Mouse (Mus musculus): ENCODE data around the gene Sema4c. TPM values are rescaled to one million over a fixed set of nuclear protein-coding genes. Genes with fewer than 3 reads are reported as not detected.

Sema4c gene
- polyA plus RNA-seq, 1 experiment from 2014 or later = 11.7 TPM

DNA sequence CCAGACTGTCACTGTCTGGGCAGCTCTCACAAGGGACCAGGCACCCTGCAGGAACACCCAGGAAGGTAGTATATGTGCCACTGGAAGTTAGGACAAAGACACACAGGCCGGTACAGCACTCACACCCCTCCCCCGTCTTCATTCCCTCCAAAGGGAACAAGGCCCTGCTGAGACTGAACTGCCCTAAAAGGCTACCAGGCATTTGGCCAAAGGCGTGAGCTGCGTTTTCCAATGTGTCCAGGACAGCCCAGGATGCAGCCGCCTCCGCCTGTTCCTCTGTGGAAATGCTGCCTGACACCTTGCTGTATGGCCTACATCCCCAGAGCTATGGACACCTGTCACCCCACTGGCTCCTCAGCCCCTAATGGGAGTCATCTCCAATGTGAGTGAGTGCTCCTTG, 31.3 kb upstream of the Sema4c start:
- H3K4me1 ChIP-seq (ENCODE audit: insufficient read depth, low read depth, low read length) = peaks cover 23% of the 10 kb centered on the region
- H3K4me2 ChIP-seq (replicated peaks; ENCODE audit: low read depth, low read length) = no peak overlapping the region
- H3K27ac ChIP-seq (ENCODE audit: low read length) = peak overlapping the region; percentile 62
- no peak overlapping the region for H3K4me3 ChIP-seq (ENCODE audit: low read depth, low read length)
- no peak overlapping the region for H3K9ac ChIP-seq (replicated peaks; ENCODE audit: low read depth)
- 28% methylated on average over 6 of the region's 6 CpGs for WGBS
- H3K27me3 ChIP-seq (replicated peaks; ENCODE audit: insufficient read depth, low read length) = no peaks in the 10 kb centered on the region
- no peaks in the 10 kb centered on the region for H3K9me3 ChIP-seq (ENCODE audit: low read length)
- no peaks in the 10 kb centered on the region for H3K36me3 ChIP-seq (ENCODE audit: insufficient read depth, low read length)
- peak; percentile 17; the same call in 1 of the 2 replicates for TF ChIP-seq CTCF (IDR thresholded peaks at IDR 0.05)
- TF ChIP-seq EP300 (IDR thresholded peaks at IDR 0.05) = no peak
- DNase-seq (ENCODE audit: low spot score) = peak; percentile 67
- peak; percentile 70 for ATAC-seq

DNA sequence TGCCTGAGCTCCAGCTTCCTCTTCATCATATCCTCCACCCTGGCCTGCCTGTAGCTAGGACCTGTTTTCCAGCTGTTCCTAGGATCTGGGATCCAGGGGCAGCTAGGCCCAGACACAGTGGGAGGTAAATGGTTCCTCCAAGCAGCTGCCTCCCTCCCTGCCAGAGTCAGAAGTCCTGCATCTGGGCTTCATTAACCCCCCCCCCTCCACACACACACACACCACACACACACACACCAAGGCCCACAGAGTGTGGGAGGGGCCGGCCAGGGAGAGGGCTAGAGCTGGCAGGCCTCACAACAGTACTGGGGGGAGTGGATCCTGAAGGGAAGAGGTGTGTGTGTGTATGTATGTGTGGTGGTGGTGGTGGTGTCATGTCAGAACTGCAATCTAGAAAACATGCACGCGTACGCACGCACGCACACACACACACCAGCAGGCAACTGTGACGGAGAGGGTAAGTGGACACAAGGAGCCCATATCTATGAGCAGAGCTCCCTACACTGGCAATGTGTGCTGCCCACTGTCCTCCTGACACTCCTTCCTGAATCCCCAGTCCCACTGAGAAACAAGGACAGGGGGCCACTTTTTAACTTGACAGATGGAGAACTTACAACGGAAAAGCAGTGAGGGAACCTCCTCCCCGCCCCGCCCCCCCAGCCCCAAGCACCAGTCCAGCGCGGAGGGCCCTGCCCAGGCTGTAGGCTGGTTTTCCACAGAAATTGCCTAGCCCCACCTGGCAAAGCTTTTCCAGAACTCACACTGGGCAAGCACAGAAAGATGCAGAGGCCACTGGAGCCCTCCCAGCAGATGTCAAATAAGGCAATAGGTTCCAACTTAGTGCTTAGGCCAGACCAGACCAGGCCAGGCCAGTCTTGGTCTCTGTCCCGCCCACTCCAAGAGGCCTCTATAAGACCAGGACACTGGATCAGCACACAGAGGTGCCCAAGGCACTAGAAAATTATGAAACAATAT, 30.6 kb upstream of the Sema4c start:
- Histone ChIP-seq H3K9ac (replicated peaks; ENCODE audit: low read depth) (no peak overlapping the region), H3K4me1 (ENCODE audit: insufficient read depth, low read depth, low read length) (peaks cover 23% of the 10 kb centered on the region), H3K36me3 (ENCODE audit: insufficient read depth, low read length) (no peaks in the 10 kb centered on the region), H3K27me3 (replicated peaks; ENCODE audit: insufficient read depth, low read length) (no peaks in the 10 kb centered on the region), H3K9me3 (ENCODE audit: low read length) (no peaks in the 10 kb centered on the region), H3K4me3 (ENCODE audit: low read depth, low read length) (no peak overlapping the region), H3K4me2 (replicated peaks; ENCODE audit: low read depth, low read length) (no peak overlapping the region), H3K27ac (ENCODE audit: low read length) (peak overlapping the region; percentile 62)
- DNase-seq (ENCODE audit: low spot score) (peak; percentile 67), ATAC-seq (peak; percentile 64)
- no peak for TF ChIP-seq CTCF (IDR thresholded peaks at IDR 0.05)
- no peak for TF ChIP-seq EP300 (IDR thresholded peaks at IDR 0.05)
- 50% methylated on average over 13 of the region's 13 CpGs for WGBS

DNA sequence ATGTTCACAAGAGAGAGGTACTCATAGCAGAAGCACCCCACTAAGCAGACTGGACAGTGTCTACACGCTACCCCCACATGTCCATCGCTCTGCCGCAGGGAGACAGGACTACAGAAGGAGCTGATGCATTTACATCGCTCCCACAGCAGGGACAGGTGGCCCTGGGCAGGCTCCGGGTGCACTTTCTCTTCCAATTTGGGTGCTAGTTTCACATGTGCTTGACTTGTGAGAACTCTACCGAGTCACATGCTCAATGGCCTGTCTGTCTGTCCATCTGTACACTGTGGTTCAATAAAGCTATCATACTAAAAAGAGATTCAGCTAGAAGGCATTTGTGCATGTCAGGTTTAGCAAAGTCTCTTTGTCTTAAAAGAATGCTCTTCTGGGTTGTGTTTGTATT, 29.7 kb upstream of the Sema4c start:
- no peak for TF ChIP-seq CTCF (IDR thresholded peaks at IDR 0.05)
- TF ChIP-seq EP300 (IDR thresholded peaks at IDR 0.05) = no peak
- Histone ChIP-seq H3K27ac (ENCODE audit: low read length) (0 out of 2 replicates have a peak overlapping the region, but pooled peaks have one; percentile 62), H3K4me3 (ENCODE audit: low read depth, low read length) (no peak overlapping the region), H3K27me3 (replicated peaks; ENCODE audit: insufficient read depth, low read length) (no peaks in the 10 kb centered on the region), H3K4me2 (replicated peaks; ENCODE audit: low read depth, low read length) (no peak overlapping the region), H3K36me3 (ENCODE audit: insufficient read depth, low read length) (no peaks in the 10 kb centered on the region), H3K4me1 (ENCODE audit: insufficient read depth, low read depth, low read length) (peaks cover 23% of the 10 kb centered on the region), H3K9me3 (ENCODE audit: low read length) (no peaks in the 10 kb centered on the region), H3K9ac (replicated peaks; ENCODE audit: low read depth) (no peak overlapping the region)
- 76% methylated on average over 6 of the region's 6 CpGs for WGBS
- DNase-seq (ENCODE audit: low spot score) = no peak
- no peak for ATAC-seq

DNA sequence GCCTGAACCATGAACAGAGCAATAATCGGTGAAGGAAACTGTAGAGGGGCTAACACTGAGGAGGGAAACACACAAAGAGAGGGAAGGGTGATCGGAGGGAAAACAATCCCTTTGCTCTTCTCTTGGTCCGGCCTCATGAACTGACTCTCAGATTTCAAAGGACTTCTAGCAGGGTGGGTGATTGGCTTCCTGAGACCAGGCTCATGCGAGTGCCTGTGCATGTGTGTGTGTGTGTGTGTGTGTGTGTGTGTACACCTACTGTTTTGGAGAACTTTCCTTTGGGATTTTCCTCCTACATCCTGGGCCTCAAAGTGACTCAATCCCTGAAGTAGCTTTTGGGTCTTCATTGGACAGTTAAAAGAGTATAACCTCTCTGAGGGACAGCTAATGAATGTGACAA, 28.1 kb upstream of the Sema4c start:
- no peak for TF ChIP-seq EP300 (IDR thresholded peaks at IDR 0.05)
- TF ChIP-seq CTCF (IDR thresholded peaks at IDR 0.05) = no peak
- H3K9ac ChIP-seq (replicated peaks; ENCODE audit: low read depth) = no peak overlapping the region
- no peak for ATAC-seq
- H3K27me3 ChIP-seq (replicated peaks; ENCODE audit: insufficient read depth, low read length) = no peaks in the 10 kb centered on the region
- no peak overlapping the region for H3K27ac ChIP-seq (ENCODE audit: low read length)
- no peak overlapping the region for H3K4me2 ChIP-seq (replicated peaks; ENCODE audit: low read depth, low read length)
- no peak for DNase-seq (ENCODE audit: low spot score)
- H3K36me3 ChIP-seq (ENCODE audit: insufficient read depth, low read length) = no peaks in the 10 kb centered on the region
- H3K4me3 ChIP-seq (ENCODE audit: low read depth, low read length) = no peak overlapping the region
- peaks cover 23% of the 10 kb centered on the region for H3K4me1 ChIP-seq (ENCODE audit: insufficient read depth, low read depth, low read length)
- H3K9me3 ChIP-seq (ENCODE audit: low read length) = no peaks in the 10 kb centered on the region
- 54% methylated on average over 4 of the region's 4 CpGs for WGBS

DNA sequence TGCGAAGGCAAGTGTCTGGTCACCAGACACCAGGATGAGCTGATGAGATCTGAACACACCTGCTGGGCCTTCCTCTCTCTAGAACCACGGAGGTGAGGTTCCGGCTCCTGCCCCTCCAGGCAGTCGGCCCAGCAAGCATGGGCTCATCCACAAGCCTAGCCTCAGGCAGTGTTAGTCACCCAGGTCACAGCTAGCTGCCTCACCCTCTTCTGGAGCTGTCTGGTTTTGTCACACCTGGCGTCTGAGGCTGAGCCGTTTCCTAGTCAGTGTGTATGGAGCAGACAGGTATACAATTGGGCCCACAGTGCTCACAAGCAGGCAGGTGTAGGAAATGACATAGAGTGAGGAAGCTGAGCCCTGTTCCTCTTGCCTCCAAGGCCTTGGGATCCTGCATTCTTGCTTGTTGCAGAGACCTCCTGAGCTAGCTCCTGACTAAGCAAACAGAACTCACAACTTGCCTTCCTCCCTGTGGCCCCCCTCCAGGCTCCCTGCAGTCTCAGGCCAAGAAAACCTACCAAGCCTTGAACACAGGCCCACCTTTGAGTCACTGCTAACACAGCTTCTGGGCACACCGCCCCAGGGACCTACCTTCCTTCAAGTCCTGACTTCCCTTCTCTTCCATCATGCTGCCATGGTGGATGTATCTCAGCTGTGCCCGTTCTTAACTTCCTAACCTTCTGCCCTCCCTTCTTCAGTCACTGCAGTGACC, 25.4 kb upstream of the Sema4c start:
- Histone ChIP-seq H3K4me3 (ENCODE audit: low read depth, low read length) (no peak overlapping the region), H3K9ac (replicated peaks; ENCODE audit: low read depth) (no peak overlapping the region), H3K27ac (ENCODE audit: low read length) (no peak overlapping the region), H3K9me3 (ENCODE audit: low read length) (no peaks in the 10 kb centered on the region), H3K4me2 (replicated peaks; ENCODE audit: low read depth, low read length) (no peak overlapping the region), H3K27me3 (replicated peaks; ENCODE audit: insufficient read depth, low read length) (no peaks in the 10 kb centered on the region), H3K4me1 (ENCODE audit: insufficient read depth, low read depth, low read length) (peaks cover 16% of the 10 kb centered on the region), H3K36me3 (ENCODE audit: insufficient read depth, low read length) (no peaks in the 10 kb centered on the region)
- TF ChIP-seq EP300 (IDR thresholded peaks at IDR 0.05) = no peak
- TF ChIP-seq CTCF (IDR thresholded peaks at IDR 0.05) = no peak
- WGBS = 70% methylated on average over 8 of the region's 8 CpGs
- DNase-seq (ENCODE audit: low spot score) = no peak
- no peak for ATAC-seq

DNA sequence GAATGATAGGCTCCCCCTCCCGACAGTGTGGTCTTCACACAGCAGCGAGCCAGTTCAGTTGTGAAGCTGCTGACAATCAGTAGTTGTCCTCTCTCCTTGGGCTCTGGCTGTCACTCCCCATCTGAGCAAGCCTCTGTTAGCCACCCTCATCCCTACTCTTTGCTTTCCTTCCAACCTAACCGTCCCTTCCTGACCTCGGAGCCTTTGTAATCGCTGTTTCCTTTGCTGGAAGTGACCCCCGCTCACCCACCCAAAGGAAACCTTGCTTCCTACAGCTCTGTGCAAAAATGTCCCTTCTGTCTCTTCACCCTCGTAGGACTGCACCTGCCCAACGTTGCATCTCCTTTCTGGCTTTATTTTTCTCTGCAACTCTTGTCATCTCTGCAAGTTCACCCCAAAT, 24.1 kb upstream of the Sema4c start:
- Histone ChIP-seq H3K9me3 (ENCODE audit: low read length) (no peaks in the 10 kb centered on the region), H3K36me3 (ENCODE audit: insufficient read depth, low read length) (no peaks in the 10 kb centered on the region), H3K27ac (ENCODE audit: low read length) (no peak overlapping the region), H3K9ac (replicated peaks; ENCODE audit: low read depth) (no peak overlapping the region), H3K27me3 (replicated peaks; ENCODE audit: insufficient read depth, low read length) (no peaks in the 10 kb centered on the region), H3K4me1 (ENCODE audit: insufficient read depth, low read depth, low read length) (peaks cover 11% of the 10 kb centered on the region), H3K4me2 (replicated peaks; ENCODE audit: low read depth, low read length) (no peak overlapping the region), H3K4me3 (ENCODE audit: low read depth, low read length) (no peak overlapping the region)
- no peak for DNase-seq (ENCODE audit: low spot score)
- no peak for ATAC-seq
- WGBS = 70% methylated on average over 8 of the region's 8 CpGs
- TF ChIP-seq EP300 (IDR thresholded peaks at IDR 0.05) (no peak), CTCF (IDR thresholded peaks at IDR 0.05) (no peak)
